Mouse (Mus musculus) gastrocnemius, adult 18-20 months (tissue): ENCODE results near the gene Zfp420. TPM values are rescaled to one million over a fixed set of nuclear protein-coding genes. Genes with fewer than 3 reads are reported as not detected.
"Not testable (repeated sequence)": the region's sequence is repeated elsewhere in the genome, so short reads cannot be mapped to it uniquely, and the experiment has no call there.

Experiments
- DNase-seq: peaks from one replicate; pipeline ENCODE4 v3.0.0; 2021; ENCODE audit warnings: low spot score
- long read RNA-seq, 2 experiments: library from polyadenylated mRNA; stranded (forward); transcript quantifications; one replicate each; pipeline ENCODE4 v2.0.0; 2021
- total RNA-seq, 2 experiments: library from RNA; stranded (reverse); gene quantifications; 2 replicates each; pipeline ENCODE4 v1.2.3; 2021

Zfp420 gene
- 1 to 10 TPM; 2.9 to 3.7 TPM for total RNA-seq
- long read RNA-seq, experiment 1, partial matches to known transcripts = 0 of 2 reads
- long read RNA-seq, experiment 1, other reads (novel, unspliced or antisense) = 1 of 2 reads
- long read RNA-seq, experiment 2, partial matches to known transcripts = 0 of 2 reads
- long read RNA-seq, experiment 2, other reads (novel, unspliced or antisense) = 0 of 2 reads

- peak; percentile 93 for DNase-seq
These were observed at the start of gene Zfp420 for GRCm38 (mm10) chr7:29859532-29860517. Zfp420 (plus strand) TSS chr7:29859979.

GRCm38 (mm10) chr7:29812244-29812643, 47.5 kb upstream of the Zfp420 start:
- no peak for DNase-seq

- DNase-seq = no peak
These were observed 45.4 kb upstream of the Zfp420 start for GRCm38 (mm10) chr7:29814381-29814780.

GRCm38 (mm10) chr7:29815061-29815784, 44.6 kb upstream of the Zfp420 start:
- no peak for DNase-seq

- peak; percentile 92 for DNase-seq
These were observed 43.8 kb upstream of the Zfp420 start, which contains the start of gene Zfp790 for GRCm38 (mm10) chr7:29815910-29816429. Zfp790 (plus strand) TSS chr7:29816114.

- peak; percentile 83 for DNase-seq
These were observed 41.0 kb upstream of the Zfp420 start for GRCm38 (mm10) chr7:29818619-29819254.

- DNase-seq = no peak
These were observed 31.8 kb upstream of the Zfp420 start for GRCm38 (mm10) chr7:29828001-29828400.

- no peak for DNase-seq
These were observed 30.0 kb upstream of the Zfp420 start for GRCm38 (mm10) chr7:29829804-29830203.

- no peak for DNase-seq
These were observed 23.0 kb upstream of the Zfp420 start for GRCm38 (mm10) chr7:29836816-29837215.

- no peak for DNase-seq
These were observed 20.5 kb upstream of the Zfp420 start for GRCm38 (mm10) chr7:29839256-29839655.

- no peak for DNase-seq
These were observed 17.7 kb upstream of the Zfp420 start for GRCm38 (mm10) chr7:29842105-29842504.

GRCm38 (mm10) chr7:29844616-29845015, 15.2 kb upstream of the Zfp420 start:
- DNase-seq = no peak

GRCm38 (mm10) chr7:29852831-29853218, 7.0 kb upstream of the Zfp420 start:
- no peak for DNase-seq

- DNase-seq = peak; percentile 86
These were observed 6.4 kb upstream of the Zfp420 start, which contains the start of gene Zfp940 for GRCm38 (mm10) chr7:29853219-29853842. Zfp940 (minus strand) TSS chr7:29853669.

GRCm38 (mm10) chr7:29861660-29862059, 1.9 kb downstream of the Zfp420 start:
- DNase-seq = no peak

GRCm38 (mm10) chr7:29874256-29874655, 14.5 kb downstream of the Zfp420 start:
- no peak for DNase-seq

GRCm38 (mm10) chr7:29877561-29877960, 17.8 kb downstream of the Zfp420 start:
- DNase-seq = not testable (repeated sequence)

GRCm38 (mm10) chr7:29880056-29880455, 20.3 kb downstream of the Zfp420 start:
- no peak for DNase-seq

- DNase-seq = no peak
These were observed 21.1 kb downstream of the Zfp420 start for GRCm38 (mm10) chr7:29880916-29881315.

GRCm38 (mm10) chr7:29890501-29890900, 30.7 kb downstream of the Zfp420 start:
- no peak for DNase-seq

- DNase-seq = no peak
These were observed 33.0 kb downstream of the Zfp420 start for GRCm38 (mm10) chr7:29892756-29893155.
